Mouse (Mus musculus): ENCODE measurements around the gene Ncor1.
"Not testable (repeated sequence)": the region's sequence is repeated elsewhere in the genome, so short reads cannot be mapped to it uniquely, and the experiment has no call there.

Ncor1 gene

DNA sequence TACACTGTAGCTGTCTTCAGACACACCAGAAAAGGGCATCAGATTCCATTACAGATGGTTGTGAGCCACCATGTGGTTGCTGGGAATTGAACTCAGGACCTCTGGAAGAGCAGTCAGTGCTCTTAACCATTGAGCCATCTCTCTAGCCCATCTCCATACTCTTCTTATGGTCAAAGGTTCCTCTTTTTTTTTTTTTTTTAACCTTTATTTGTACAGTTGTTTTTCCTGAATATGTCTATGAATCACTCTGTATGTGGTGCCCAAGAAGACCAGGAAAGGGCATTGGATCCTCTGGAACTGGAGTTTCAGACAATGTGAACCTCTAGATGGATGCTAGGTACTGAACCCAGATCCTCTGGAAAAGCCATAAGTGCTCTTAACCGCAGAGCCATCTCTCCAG lies 4.2 kb upstream of the Ncor1 start:
- not testable (repeated sequence) for DNase-seq (ENCODE audit: extremely low read depth, insufficient read length, low spot score)

DNA sequence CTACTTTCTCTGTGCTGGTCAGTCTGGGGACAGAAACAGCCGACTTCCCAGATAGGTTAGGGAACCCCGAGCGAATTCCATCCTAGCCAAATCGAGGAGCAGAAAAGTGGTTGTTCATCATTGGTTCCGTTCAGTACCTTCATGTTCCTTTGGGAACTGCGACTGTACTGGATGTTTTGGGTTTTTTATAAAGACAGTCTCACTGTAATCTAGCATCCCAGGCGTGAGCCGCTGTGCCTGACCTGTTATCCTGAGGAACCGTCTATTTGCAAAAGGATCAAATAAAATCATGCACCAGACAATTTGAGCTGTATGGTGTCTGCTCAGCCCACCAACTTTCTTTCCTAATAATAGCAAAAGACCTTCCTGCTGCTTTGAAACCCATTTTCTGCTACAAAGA lies 439 bp upstream of the Ncor1 start:
- no peak for DNase-seq (ENCODE audit: extremely low read depth, insufficient read length, low spot score)

- DNase-seq (ENCODE audit: extremely low read depth, insufficient read length, low spot score) = no peak
These were observed 460 bp downstream of the Ncor1 start for GRCm38 (mm10) chr11:62457891-62458270.

DNA sequence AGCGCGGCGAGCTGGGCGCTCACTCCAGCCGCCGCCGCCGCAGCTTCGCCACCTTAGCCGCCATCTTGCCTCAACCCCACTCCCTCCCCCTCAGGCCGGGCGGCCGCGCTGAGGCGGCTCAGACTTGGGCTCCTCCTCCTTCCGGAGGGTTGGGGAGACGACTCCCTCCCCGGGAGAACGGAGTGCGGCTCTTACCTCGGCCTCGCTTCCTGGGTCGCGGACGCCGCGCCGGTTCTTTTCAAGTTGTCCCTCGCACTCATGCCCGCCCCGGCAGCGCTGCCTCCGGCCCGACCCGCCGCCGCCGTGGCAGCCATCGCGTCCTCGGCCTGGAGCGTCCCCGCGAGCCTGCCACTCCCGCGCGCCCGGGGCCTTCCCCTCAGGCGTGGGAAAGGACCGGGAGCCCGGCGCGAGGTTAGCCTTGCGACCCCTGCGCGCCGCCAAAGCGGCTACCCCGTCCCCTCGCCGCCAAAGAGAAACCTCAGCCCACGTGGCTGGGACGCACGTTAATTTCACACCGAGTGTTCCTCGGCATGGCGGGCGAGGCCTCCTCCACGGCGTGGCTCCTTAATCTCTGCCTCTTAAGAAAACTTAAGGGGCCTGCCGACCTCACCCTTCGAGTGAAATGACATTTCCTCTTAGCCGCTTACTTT lies 975 bp downstream of the Ncor1 start:
- DNase-seq (ENCODE audit: extremely low read depth, insufficient read length, low spot score) = peak; percentile 92

- DNase-seq (ENCODE audit: extremely low read depth, insufficient read length, low spot score) = peak; percentile 78
These were observed 1.7 kb downstream of the Ncor1 start for GRCm38 (mm10) chr11:62456483-62457172.

- DNase-seq (ENCODE audit: extremely low read depth, insufficient read length, low spot score) = no peak
These were observed 2.3 kb downstream of the Ncor1 start for GRCm38 (mm10) chr11:62456021-62456482.

GRCm38 (mm10) chr11:62455193-62455592 lies 3.1 kb downstream of the Ncor1 start:
- DNase-seq (ENCODE audit: extremely low read depth, insufficient read length, low spot score) = no peak

GRCm38 (mm10) chr11:62448971-62449370 lies 9.4 kb downstream of the Ncor1 start:
- no peak for DNase-seq (ENCODE audit: extremely low read depth, insufficient read length, low spot score)

DNA sequence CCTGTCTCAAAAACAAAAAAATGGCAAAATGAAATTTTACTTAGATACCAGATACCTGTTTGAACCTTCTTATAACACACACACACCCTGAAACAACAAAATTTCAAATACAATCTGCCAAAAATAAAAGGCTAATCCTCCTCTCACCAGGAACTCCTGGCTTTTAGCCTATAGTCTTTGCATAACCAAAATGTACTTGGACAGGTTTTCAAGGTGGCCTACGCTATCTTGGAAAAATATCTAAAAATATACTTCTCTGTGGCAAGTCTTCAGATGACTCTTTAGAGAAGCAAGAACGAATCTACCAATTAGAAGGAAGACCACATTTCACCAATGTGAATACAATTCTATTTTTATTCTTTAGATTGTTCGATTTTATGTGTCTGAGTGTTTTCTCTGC lies 12.5 kb downstream of the Ncor1 start:
- DNase-seq (ENCODE audit: extremely low read depth, insufficient read length, low spot score) = no peak

- no peak for DNase-seq (ENCODE audit: extremely low read depth, insufficient read length, low spot score)
These were observed 17.5 kb downstream of the Ncor1 start for GRCm38 (mm10) chr11:62440670-62441315.

DNA sequence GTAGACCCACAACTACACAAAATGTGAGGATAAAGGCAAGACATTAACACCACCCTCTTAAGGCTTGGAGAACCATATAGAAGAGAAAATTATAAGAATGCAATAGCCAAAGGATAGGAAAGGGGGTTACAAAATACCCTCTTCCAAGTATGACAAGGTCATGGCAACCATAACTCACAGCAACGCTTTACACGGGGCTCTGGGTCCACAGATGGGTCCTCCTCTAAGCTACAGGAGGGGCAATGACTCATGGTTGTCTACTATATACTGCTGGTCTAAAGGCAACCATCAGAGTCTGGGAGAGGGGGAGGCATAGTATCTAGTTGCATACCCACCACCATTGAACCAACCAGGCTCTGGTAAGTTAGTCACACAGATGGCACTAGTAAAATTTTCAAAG lies 26.1 kb downstream of the Ncor1 start:
- DNase-seq (ENCODE audit: extremely low read depth, insufficient read length, low spot score) = no peak

DNA sequence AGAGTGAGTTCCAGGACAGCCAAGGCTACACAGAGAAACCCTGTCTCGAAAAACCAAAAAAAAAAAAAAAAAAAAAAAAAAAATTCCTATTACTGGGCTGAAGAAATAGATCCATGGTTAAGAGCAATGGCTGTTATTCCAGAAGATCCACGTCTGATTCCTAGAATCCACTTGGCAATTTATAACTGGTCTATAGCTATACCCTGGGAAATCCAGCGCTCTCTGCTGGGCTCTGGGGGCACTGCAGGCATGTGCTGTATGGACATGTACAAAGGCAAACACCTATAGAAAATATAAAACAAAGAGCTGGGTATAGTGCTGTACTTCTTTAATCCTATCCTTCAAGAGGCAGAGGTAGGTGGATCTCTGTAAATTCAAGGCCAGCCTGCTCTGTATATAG lies 31.2 kb downstream of the Ncor1 start:
- DNase-seq (ENCODE audit: extremely low read depth, insufficient read length, low spot score) = no peak

DNA sequence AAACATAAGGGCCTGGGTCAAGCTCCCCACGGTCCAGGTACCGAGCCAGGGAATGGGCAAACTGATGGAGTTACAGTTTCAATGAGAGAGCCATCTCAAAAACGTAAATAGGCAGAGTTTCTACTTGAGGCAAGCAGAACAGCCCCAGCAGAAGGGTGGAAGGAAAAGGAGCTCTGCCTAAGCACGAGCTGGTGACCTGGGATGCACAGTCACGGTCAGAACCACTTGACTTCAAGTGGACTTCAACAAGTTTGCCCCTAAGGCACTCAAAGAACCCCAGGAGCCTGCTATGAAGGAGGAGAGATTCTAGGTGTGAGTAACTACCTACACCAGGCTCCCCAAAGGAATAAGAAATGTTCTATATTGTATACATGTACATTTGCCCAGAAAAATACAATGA lies 32.1 kb downstream of the Ncor1 start:
- no peak for DNase-seq (ENCODE audit: extremely low read depth, insufficient read length, low spot score)

DNA sequence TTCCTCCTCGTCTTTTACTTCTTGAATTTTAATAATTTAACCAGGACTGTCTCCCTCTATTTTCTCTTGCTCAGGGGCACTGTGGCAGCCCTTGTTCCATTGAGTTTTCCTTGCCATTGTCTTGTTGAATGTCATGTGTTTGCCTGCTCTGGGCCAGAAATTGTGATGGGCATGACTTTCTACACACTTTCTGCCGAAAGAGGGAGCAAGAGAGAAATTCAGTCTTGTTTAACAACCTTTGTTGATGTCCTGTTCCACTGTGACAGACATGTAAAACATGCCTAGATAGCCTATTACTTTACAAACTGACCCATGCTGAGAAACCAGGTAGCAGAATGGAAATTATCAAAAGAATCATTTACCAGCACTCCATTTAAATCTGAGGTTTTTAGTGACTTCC lies 33.8 kb downstream of the Ncor1 start:
- no peak for DNase-seq (ENCODE audit: extremely low read depth, insufficient read length, low spot score)

DNA sequence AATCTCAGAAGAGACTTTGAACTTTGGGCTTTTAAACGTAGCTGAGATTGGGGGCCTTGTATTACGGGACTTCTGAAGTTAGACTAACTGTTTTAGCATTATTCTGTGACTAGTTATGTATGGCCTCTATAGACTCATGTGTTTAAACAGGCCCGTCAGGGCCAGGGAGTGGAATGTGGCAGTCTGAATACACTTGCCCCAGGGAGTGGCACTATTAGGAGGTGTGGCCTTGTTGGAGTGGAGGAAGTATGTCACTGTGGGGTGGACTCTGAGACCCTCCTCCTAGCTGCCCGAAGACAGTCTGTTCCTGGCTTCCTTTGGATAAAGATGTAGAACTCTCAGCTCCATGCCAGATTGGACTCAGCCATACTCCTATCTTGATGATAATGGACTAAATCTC lies 43.3 kb downstream of the Ncor1 start:
- no peak for DNase-seq (ENCODE audit: extremely low read depth, insufficient read length, low spot score)

GRCm38 (mm10) chr11:62409611-62410010 lies 48.7 kb downstream of the Ncor1 start:
- no peak for DNase-seq (ENCODE audit: extremely low read depth, insufficient read length, low spot score)

GRCm38 (mm10) chr11:62408848-62409247 lies 49.5 kb downstream of the Ncor1 start:
- no peak for DNase-seq (ENCODE audit: extremely low read depth, insufficient read length, low spot score)

GRCm38 (mm10) chr11:62396405-62396804 lies 61.9 kb downstream of the Ncor1 start:
- no peak for DNase-seq (ENCODE audit: extremely low read depth, insufficient read length, low spot score)

- no peak for DNase-seq (ENCODE audit: extremely low read depth, insufficient read length, low spot score)
These were observed 70.0 kb downstream of the Ncor1 start for GRCm38 (mm10) chr11:62388331-62388679.

DNA sequence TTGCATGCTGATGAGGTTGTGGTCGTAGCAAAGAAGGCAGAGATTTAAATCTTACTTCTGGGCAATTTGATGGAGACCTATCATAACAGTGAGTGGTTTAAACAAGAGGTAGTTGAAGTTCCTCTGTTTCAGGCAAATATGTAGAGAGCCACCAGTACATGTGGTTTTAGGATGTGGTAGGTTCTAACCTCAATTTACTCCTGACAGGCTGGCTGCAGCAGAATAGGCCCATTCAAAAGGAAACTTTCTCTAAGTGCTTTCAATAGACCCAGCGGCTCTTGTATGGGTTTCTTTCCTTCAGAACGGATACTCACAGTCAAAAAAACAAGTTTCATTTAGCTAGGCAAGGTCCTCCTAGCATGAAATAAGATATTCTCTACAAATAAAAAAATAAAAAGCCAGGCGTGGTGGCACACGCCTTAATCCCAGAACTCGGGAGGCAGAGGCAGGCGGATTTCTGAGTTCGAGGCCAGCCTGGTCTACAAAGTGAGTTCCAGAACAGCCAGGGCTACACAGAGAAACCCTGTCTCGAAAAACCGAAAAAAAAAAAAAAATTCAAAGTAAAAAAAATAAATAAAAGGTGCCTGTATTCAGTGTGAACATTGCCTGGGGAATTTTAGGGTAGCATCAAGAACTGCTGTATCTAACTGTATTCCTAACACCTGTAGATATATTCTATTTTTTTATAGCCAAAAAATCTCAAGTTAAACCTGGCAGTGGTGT lies 70.6 kb downstream of the Ncor1 start:
- no peak for DNase-seq (ENCODE audit: extremely low read depth, insufficient read length, low spot score)

DNA sequence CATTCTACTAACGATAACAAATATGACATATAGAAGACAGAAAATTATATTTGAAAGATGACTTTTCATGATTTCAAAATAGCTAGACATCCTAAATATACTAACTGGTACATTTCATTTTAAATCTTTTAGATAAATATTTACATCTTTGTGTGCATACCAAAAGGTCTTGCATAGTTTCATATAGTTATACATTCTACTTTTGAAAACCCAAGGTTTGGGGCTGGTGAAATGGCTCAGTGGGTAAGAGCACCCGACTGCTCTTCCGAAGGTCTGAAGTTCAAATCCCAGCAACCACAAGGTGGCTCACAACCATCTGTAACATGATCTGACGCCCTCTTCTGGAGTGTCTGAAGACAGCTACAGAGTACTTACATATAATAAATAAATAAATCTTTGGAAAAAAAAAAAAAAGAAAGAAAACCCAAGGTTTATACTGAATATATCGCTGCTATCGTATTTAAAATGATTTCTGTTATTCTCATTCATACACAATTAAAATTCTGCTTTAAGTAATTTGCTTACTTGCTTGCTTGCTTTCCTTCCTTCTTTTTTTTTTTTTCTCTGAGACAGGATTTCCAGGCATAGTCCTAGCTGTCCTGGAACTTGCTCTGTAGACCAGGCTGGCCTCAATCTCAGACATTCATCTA lies 81.0 kb downstream of the Ncor1 start:
- DNase-seq (ENCODE audit: extremely low read depth, insufficient read length, low spot score) = not testable (repeated sequence)
